Mouse (Mus musculus): ENCODE data around the gene Hist1h4d.
"Not testable (repeated sequence)": the region's sequence is repeated elsewhere in the genome, so short reads cannot be mapped to it uniquely, and the experiment has no call there.

Hist1h4d gene

GRCm38 (mm10) chr13:23621532-23622174, 40.3 kb downstream of the Hist1h4d start:
- in situ Hi-C loops (cut with MboI, MseI) = no loop called here

DNA sequence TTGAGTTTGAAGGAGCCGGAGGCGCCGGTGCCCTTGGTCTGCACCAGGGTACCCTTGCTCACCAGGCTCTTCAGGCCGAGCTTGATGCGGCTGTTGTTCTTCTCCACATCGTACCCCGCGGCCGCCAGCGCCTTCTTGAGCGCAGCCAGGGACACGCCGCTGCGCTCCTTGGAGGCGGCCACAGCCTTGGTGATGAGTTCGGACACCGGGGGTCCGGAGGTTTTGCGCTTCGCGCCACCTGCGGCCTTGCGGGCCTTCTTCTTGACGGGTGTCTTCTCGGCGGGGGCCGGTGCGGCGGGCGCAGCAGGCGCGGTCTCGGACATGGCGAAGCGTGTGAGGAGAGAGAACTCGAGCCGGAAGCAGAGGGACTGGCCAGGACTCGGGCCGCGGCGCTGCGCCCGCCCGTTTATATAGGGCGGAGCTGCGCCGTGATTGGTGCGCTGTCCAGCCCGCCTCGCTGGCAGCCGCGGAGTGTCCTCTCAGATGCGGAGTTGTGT, 40.8 kb downstream of the Hist1h4d start, which contains the start of gene Hist1h1e:
TSS of gene Hist1h1e (minus strand) at position 384 of the 497 bp plus-strand sequence.
- in situ Hi-C loops (cut with MboI, MseI) = not testable (repeated sequence)

DNA sequence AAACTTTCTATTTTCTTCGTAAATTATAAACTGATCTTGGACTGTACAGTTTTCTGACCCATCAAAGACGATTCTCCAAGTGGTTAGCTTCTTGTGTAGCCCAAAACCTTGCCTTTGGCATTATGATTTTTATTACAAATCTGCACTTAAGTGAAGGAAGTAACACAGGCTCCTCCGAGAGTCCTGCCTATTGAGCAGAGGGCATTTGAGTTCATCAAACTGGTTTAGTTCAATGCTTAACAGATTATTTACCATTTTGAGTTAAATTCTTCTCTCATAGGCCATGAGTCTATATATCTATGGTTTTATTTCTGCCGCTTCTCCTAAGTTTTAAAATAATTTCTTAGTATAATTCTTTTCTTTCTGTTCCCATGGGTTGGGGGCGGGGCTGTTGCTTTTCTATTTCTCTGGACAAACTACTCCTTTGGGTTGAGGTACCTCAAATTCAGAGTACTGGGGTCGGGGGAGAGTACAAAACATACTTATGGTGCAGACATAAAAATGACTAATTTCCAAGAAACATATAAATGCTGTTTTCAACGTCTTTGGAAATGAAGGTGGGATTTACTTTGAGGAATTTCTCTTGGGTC, 41.6 kb downstream of the Hist1h4d start:
- in situ Hi-C loops (cut with MboI, MseI) = no loop called here

- in situ Hi-C loops (cut with MboI, MseI) = loop anchor here (5.0 kb wide), 3 partner anchors 42 to 97 kb away; partner anchors contain the start of genes Hist1h2ac (in 1 of the 2) and Hist1h2bc (in 1 of the 2)
Measured at GRCm38 (mm10) chr13:23630653-23631052, 49.3 kb downstream of the Hist1h4d start.

Data from T-helper 17 cell (primary cell).